Mouse (Mus musculus) embryonic fibroblast, embryonic 13.5 days (primary cell): Measurements from ENCODE around the gene Paip2b.

Experiments
- CTCF ChIP-seq: IDR thresholded peaks from 2 replicates; pipeline ENCODE4 v1.5.1; 2011; ENCODE audit warnings: mild to moderate bottlenecking, control low read depth, low read length, moderate library complexity, borderline replicate concordance; ENCODE audit not compliant: insufficient read depth
- POLR2A ChIP-seq: IDR thresholded peaks from 2 replicates; pipeline ENCODE4 v1.6.1; 2011; ENCODE audit warnings: low read depth, mild to moderate bottlenecking, control low read depth, low read length, moderate library complexity

DNA sequence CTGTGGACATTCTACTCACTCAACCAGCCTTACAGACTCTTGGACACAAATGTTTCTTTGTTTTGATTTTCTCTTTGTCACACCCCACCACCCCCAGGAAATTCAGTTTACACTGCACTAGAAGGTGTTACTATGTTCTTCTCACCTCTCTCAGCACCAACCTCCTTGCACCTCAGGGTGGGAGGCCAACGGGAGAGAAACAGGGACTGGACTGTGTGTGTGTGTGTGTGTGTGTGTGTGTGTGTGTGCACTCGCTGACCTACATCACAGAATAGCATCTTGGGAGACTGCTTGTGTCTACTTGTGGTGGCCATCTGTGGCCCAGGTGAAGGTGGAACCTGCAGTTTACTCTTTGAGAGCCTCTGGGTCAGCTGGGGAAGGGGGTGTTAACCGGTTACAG, 45.1 kb downstream of the Paip2b start:
- TF ChIP-seq POLR2A (no peak), CTCF (no peak)
